Mouse (Mus musculus) right cerebral cortex, postnatal 36 days (tissue): ENCODE results near the gene Usp33.
A peak's percentile ranks its signal among the peaks of the same experiment; 100 is the strongest.
"Not testable (repeated sequence)": the region's sequence is repeated elsewhere in the genome, so short reads cannot be mapped to it uniquely, and the experiment has no call there.

ENCODE experiments used
- DNase-seq, 2 experiments: peaks; one replicate each; pipeline ENCODE4 v3.0.0; 2022; ENCODE audit warnings: low spot score in 2 of 2, mixed read lengths in 1 of 2

Gene Usp33

GRCm38 (mm10) chr3:152345732-152346632, at the start of gene Usp33:
TSS of gene Usp33 (plus strand) at chr3:152346478.
- peak; percentile 89 to 91 for DNase-seq

- no peak for DNase-seq
Observed at GRCm38 (mm10) chr3:152300376-152301337, 45.6 kb upstream of the Usp33 start.

- DNase-seq = no peak
Observed at GRCm38 (mm10) chr3:152302991-152303390, 43.3 kb upstream of the Usp33 start.

- DNase-seq = peak in 1 of 2 experiments; percentile 36
Observed at GRCm38 (mm10) chr3:152304093-152304815, 42.0 kb upstream of the Usp33 start.

- no peak for DNase-seq
Observed at GRCm38 (mm10) chr3:152305080-152305479, 41.2 kb upstream of the Usp33 start.

GRCm38 (mm10) chr3:152305971-152306370, 40.3 kb upstream of the Usp33 start:
- DNase-seq = no peak

- no peak for DNase-seq
Observed at GRCm38 (mm10) chr3:152308485-152309249, 37.6 kb upstream of the Usp33 start.

- DNase-seq = no peak
Observed at GRCm38 (mm10) chr3:152309250-152309645, 37.0 kb upstream of the Usp33 start.

GRCm38 (mm10) chr3:152314666-152315065, 31.6 kb upstream of the Usp33 start:
- DNase-seq = not testable (repeated sequence)

- peak; percentile 41 to 63 for DNase-seq
Observed at GRCm38 (mm10) chr3:152315613-152316012, 30.7 kb upstream of the Usp33 start.

- not testable (repeated sequence) for DNase-seq
Observed at GRCm38 (mm10) chr3:152316447-152317173, 29.7 kb upstream of the Usp33 start.

- no peak for DNase-seq
Observed at GRCm38 (mm10) chr3:152320972-152321645, 25.2 kb upstream of the Usp33 start.

- DNase-seq = no peak
Observed at GRCm38 (mm10) chr3:152321765-152322547, 24.3 kb upstream of the Usp33 start.

- no peak for DNase-seq
Observed at GRCm38 (mm10) chr3:152332104-152332503, 14.2 kb upstream of the Usp33 start.

GRCm38 (mm10) chr3:152332545-152333300, 13.6 kb upstream of the Usp33 start:
- no peak for DNase-seq

- no peak for DNase-seq
Observed at GRCm38 (mm10) chr3:152333641-152334040, 12.6 kb upstream of the Usp33 start.

- DNase-seq = no peak
Observed at GRCm38 (mm10) chr3:152336085-152336484, 10.2 kb upstream of the Usp33 start.
